Mouse (Mus musculus): Measurements from ENCODE around the gene Gpr155. TPM values are rescaled to one million over a fixed set of nuclear protein-coding genes. Genes with fewer than 3 reads are reported as not detected.

Gene Gpr155
- total and polyA plus RNA-seq, 3 experiments, result 0.23 to 0.99 TPM; not detected in 1

GRCm38 (mm10) chr2:73378326-73378725 lies 8.0 kb downstream of the Gpr155 start:
- Histone ChIP-seq H3K9ac (ENCODE audit: control insufficient read depth, low read depth, low read length, poor library complexity, severe bottlenecking) (no peak overlapping the region), H3K79me2 (ENCODE audit: control insufficient read depth, insufficient read depth, low read length, poor library complexity) (no peaks in the 10 kb centered on the region), H3K9me3 (replicated peaks; ENCODE audit: insufficient read depth, low read length) (no peaks in the 10 kb centered on the region), H3K27ac (ENCODE audit: control insufficient read depth, low read depth, low read length) (no peak overlapping the region), H3K27me3 (ENCODE audit: control insufficient read depth in 1 of 2, insufficient read depth in 2 of 2, low read length in 2 of 2) (peaks cover 0 to 1% of the 10 kb centered on the region in 2 experiments; a peak in 1 of 4 replicates), H3K36me3 (ENCODE audit: control insufficient read depth in 1 of 2, insufficient read depth in 2 of 2, low read length in 2 of 2) (no peaks in the 10 kb centered on the region), H3K4me3 (ENCODE audit: control insufficient read depth in 1 of 2, insufficient read depth in 1 of 2, low read depth in 2 of 2, low read length in 2 of 2) (no peak overlapping the region), H3K4me1 (ENCODE audit: control insufficient read depth in 1 of 2, insufficient read depth in 2 of 2, low read length in 2 of 2) (no peaks in the 10 kb centered on the region)
- TF ChIP-seq MYB (IDR thresholded peaks at IDR 0.05; ENCODE audit: low read depth, low read length), result no peak
- TF ChIP-seq ZKSCAN1 (IDR thresholded peaks at IDR 0.05; ENCODE audit: low read depth, low read length), result no peak
- TF ChIP-seq NELFE (IDR thresholded peaks at IDR 0.05; ENCODE audit: low read depth, low read length), result no peak
- no peak for TF ChIP-seq SIN3A (IDR thresholded peaks at IDR 0.05; ENCODE audit: low read length)
- TF ChIP-seq UBTF (IDR thresholded peaks at IDR 0.05; ENCODE audit: borderline replicate concordance, insufficient read depth, low read depth, low read length), result no peak
- TF ChIP-seq E2F4 (IDR thresholded peaks at IDR 0.05; ENCODE audit: borderline replicate concordance, low read depth, low read length), result no peak
- TF ChIP-seq POLR2A (IDR thresholded peaks at IDR 0.05; ENCODE audit: control insufficient read depth in 1 of 2, insufficient read depth in 1 of 2, low read depth in 1 of 2, low read length in 2 of 2, poor library complexity in 1 of 2), result no peak
- no peak for TF ChIP-seq POLR2AphosphoS2 (IDR thresholded peaks at IDR 0.05; ENCODE audit: low read length)
- no peak for TF ChIP-seq TBP (IDR thresholded peaks at IDR 0.05; ENCODE audit: low read depth, low read length)
- no peak for TF ChIP-seq HCFC1 (IDR thresholded peaks at IDR 0.05; ENCODE audit: low read depth, low read length)
- no peak for DNase-seq (ENCODE audit: low read depth, low spot score)

DNA sequence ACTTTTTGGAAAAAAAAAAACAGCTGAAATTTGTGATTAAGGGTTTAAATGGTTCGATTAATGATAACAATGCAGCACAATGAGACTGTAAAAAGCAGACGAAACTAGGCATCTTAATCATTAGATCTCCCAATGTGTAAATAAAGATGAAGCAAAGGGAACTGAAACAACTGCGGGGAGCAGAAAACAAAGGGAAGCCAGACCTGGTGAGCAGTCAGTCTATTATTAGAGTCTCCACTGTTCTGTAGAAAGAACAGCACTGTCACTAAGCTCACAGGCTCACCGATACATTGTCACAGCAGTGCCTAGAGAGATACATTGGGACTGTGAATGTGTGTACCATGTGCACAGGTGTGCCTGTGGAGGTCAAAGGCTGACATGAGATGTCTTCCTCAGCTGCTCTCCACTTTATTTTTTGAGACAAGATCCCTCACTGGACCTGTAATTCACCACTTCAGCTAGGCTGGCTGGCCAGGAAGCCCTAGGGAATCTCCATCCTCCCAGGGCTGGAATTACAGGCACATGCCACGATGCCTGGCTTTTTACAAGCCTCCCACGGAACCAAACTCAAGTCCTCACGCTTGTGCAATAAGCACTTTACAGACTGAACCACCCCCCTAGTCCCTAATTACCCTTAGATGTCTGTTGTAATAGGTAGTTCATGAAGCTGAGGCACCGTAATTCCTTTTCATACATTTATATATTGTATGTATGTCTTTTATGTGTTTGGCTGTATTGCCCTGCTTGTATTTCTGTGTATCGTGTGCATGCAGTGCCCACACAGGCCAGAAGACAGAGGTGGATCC lies 14.6 kb downstream of the Gpr155 start:
- Histone ChIP-seq H3K9me3 (replicated peaks; ENCODE audit: insufficient read depth, low read length) (no peaks in the 10 kb centered on the region), H3K4me1 (ENCODE audit: control insufficient read depth in 1 of 2, insufficient read depth in 2 of 2, low read length in 2 of 2) (no peaks in the 10 kb centered on the region), H3K9ac (ENCODE audit: control insufficient read depth, low read depth, low read length, poor library complexity, severe bottlenecking) (no peak overlapping the region), H3K36me3 (ENCODE audit: control insufficient read depth in 1 of 2, insufficient read depth in 2 of 2, low read length in 2 of 2) (no peaks in the 10 kb centered on the region), H3K27me3 (ENCODE audit: control insufficient read depth in 1 of 2, insufficient read depth in 2 of 2, low read length in 2 of 2) (no peaks in the 10 kb centered on the region), H3K27ac (ENCODE audit: control insufficient read depth, low read depth, low read length) (no peak overlapping the region), H3K4me3 (ENCODE audit: control insufficient read depth in 1 of 2, insufficient read depth in 1 of 2, low read depth in 2 of 2, low read length in 2 of 2) (no peak overlapping the region), H3K79me2 (ENCODE audit: control insufficient read depth, insufficient read depth, low read length, poor library complexity) (no peaks in the 10 kb centered on the region)
- DNase-seq (ENCODE audit: low read depth, low spot score), result no peak
- TF ChIP-seq TAL1 (IDR thresholded peaks at IDR 0.05; ENCODE audit: low read length), result no peak
- TF ChIP-seq MEF2A (IDR thresholded peaks at IDR 0.05; ENCODE audit: extremely low read depth, insufficient replicate concordance, low read depth, low read length, poor library complexity, severe bottlenecking), result no peak
- no peak for TF ChIP-seq POLR2AphosphoS2 (IDR thresholded peaks at IDR 0.05; ENCODE audit: low read length)
- no peak for TF ChIP-seq NELFE (IDR thresholded peaks at IDR 0.05; ENCODE audit: low read depth, low read length)

- TF ChIP-seq ZC3H11A (IDR thresholded peaks at IDR 0.05; ENCODE audit: low read depth, low read length) (no peak), RAD21 (IDR thresholded peaks at IDR 0.05; ENCODE audit: low read depth, low read length) (peak; percentile 2), SMC3 (IDR thresholded peaks at IDR 0.05; ENCODE audit: low read depth, low read length) (0 out of 2 replicates have a peak, but pooled peaks have one; percentile 3), CTCF (IDR thresholded peaks at IDR 0.05 in 2 of 3, conservative IDR thresholded peaks at IDR 0.05 in 1 of 3; ENCODE audit: control insufficient read depth in 1 of 3, insufficient read depth in 1 of 3, low read depth in 2 of 3, low read length in 3 of 3, poor library complexity in 1 of 3, severe bottlenecking in 1 of 3) (peak in 2 of 3 experiments; percentile 2 to 18; a peak in 2 of 6 replicates)
- H3K27me3 ChIP-seq (ENCODE audit: control insufficient read depth in 1 of 2, insufficient read depth in 2 of 2, low read length in 2 of 2), result no peaks in the 10 kb centered on the region
- no peak overlapping the region for H3K27ac ChIP-seq (ENCODE audit: control insufficient read depth, low read depth, low read length)
- no peaks in the 10 kb centered on the region for H3K79me2 ChIP-seq (ENCODE audit: control insufficient read depth, insufficient read depth, low read length, poor library complexity)
- no peak for DNase-seq (ENCODE audit: low read depth, low spot score)
- no peaks in the 10 kb centered on the region for H3K4me1 ChIP-seq (ENCODE audit: control insufficient read depth in 1 of 2, insufficient read depth in 2 of 2, low read length in 2 of 2)
- no peak overlapping the region for H3K4me3 ChIP-seq (ENCODE audit: control insufficient read depth in 1 of 2, insufficient read depth in 1 of 2, low read depth in 2 of 2, low read length in 2 of 2)
- H3K9me3 ChIP-seq (replicated peaks; ENCODE audit: insufficient read depth, low read length), result no peaks in the 10 kb centered on the region
- no peaks in the 10 kb centered on the region for H3K36me3 ChIP-seq (ENCODE audit: control insufficient read depth in 1 of 2, insufficient read depth in 2 of 2, low read length in 2 of 2)
- H3K9ac ChIP-seq (ENCODE audit: control insufficient read depth, low read depth, low read length, poor library complexity, severe bottlenecking), result no peak overlapping the region
Measured at GRCm38 (mm10) chr2:73363448-73363847, 22.9 kb downstream of the Gpr155 start.

All from MEL (cell line).